Mouse (Mus musculus) kidney, postnatal 25 days (tissue): Measurements from ENCODE around the gene Aff3.

ENCODE experiments used
- DNase-seq, 2 experiments: peaks; one replicate each; pipeline ENCODE4 v3.0.0; 2021; ENCODE audit warnings: mixed read lengths in 2 of 2

The Aff3 gene

GRCm38 (mm10) chr1:38657606-38658005 is 7.1 kb downstream of the Aff3 start:
- DNase-seq = no peak

- DNase-seq = no peak
Observed at GRCm38 (mm10) chr1:38654981-38655540, 9.7 kb downstream of the Aff3 start.

DNA sequence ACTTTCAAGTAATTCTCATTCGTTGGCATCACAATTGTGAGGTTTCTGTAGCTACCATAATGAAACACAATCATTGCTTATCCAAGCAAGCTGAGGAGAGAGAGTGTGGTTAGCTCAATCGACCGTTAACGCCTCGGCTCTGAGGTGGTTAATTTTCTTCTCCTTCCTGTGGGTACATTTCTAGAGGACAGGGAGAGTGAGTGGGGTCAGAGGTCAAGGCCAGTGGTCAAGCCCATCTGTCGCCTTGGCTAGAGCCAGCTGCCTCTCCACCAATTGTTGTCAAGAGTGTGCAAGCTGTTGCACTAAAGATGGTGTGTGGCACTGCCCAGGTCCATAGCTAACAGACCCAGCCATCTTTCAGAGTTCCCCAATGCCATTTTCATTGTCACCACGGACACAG is 14.7 kb downstream of the Aff3 start:
- DNase-seq = no peak

- DNase-seq = no peak
Observed at GRCm38 (mm10) chr1:38649174-38649573, 15.6 kb downstream of the Aff3 start.

DNA sequence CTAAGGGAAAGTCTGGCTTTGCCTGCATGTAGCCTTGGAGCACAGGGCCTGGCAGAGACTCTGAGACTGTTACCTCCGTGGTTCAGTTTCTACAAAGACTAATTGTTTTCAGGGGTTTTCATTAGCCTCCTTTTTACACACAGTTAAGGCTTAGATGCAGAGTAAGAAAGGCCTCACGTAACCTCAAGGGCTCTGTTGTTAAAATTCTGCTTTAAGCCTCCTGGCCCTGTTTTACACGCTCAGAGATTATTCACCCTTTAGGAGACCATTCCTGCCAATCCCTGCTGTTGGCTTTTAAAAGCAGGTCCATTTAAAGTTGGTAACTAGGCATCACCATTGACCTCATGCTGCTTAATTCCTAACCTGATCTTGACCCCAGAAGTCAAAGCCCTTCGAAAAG is 22.5 kb downstream of the Aff3 start:
- DNase-seq = no peak

DNA sequence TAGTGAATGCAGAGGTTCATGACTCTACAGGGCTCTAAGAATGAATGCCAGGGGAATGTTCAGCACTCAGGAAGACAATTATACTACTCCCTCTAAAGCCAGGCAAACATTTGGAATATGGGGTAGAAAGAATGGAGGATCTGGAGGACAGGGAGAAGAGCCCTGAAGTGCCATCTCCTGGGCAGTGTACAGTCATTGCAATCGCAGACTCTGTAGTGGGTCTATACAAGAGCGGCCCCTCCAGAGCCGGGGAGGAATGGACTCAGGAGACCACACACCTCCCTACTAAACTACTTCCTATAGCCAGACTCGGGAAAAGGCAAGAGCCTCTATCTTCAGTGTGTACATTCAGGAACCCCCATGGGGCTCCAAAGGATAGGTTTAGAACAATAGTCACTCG is 25.1 kb downstream of the Aff3 start:
- no peak for DNase-seq

GRCm38 (mm10) chr1:38635596-38635995 is 29.2 kb downstream of the Aff3 start:
- no peak for DNase-seq

DNA sequence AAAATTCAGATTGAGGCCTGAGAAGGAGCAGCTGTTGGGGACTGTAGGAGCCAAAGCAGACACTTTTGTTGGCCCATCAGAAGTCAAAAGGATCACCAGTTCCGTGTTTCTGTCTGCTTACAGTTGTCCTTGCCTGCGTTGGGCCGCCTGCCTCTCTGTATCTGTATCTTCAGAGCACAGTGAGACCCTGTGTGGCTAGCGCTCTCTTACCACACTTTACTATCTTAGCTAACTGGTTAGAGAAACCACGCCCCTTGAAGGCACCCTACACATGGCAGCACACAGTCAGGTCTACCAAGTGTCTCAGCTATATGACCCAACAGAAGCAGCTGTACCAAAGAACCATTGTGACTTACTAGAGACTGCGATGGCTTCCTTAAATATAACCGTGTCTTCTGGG is 30.7 kb downstream of the Aff3 start:
- no peak for DNase-seq

DNA sequence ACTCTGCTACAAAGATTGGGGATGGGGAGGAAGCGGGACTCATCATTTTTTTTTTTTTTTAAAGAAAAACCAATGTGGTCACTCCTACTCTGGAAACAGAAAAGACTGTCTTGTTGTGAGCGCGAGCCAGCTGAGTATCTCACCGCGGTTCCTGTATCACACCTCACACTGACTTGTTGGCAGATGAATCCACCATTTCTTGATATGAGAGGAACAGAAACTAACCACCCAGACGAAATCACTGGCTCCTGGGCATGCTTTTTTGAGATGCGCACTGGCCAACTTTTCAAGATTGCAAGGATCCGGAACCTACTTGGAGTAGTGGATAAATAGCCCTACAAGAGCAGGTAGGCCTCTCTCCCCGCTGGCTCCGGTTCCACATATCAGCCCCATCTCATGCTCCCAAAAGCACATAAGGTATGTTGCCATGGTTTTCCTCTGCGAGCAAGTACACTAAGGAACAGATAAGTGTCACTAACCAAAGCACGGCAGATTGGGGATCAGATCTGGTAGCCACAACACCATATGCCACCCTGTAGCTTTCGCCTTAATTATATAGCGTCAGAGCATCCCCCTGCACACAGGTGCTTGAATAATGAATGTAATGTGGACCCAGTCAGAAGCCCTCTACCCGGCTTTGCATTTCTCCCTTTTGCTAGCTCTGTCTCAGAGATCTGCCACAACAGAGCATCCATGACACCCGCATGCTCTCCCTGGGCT is 32.1 kb downstream of the Aff3 start:
- no peak for DNase-seq

- no peak for DNase-seq
Observed at GRCm38 (mm10) chr1:38631501-38632279, 33.1 kb downstream of the Aff3 start.

GRCm38 (mm10) chr1:38628901-38629585 is 35.7 kb downstream of the Aff3 start:
- DNase-seq = peak in 1 of 2 experiments; percentile 43

GRCm38 (mm10) chr1:38628426-38628825 is 36.3 kb downstream of the Aff3 start:
- DNase-seq = no peak

DNA sequence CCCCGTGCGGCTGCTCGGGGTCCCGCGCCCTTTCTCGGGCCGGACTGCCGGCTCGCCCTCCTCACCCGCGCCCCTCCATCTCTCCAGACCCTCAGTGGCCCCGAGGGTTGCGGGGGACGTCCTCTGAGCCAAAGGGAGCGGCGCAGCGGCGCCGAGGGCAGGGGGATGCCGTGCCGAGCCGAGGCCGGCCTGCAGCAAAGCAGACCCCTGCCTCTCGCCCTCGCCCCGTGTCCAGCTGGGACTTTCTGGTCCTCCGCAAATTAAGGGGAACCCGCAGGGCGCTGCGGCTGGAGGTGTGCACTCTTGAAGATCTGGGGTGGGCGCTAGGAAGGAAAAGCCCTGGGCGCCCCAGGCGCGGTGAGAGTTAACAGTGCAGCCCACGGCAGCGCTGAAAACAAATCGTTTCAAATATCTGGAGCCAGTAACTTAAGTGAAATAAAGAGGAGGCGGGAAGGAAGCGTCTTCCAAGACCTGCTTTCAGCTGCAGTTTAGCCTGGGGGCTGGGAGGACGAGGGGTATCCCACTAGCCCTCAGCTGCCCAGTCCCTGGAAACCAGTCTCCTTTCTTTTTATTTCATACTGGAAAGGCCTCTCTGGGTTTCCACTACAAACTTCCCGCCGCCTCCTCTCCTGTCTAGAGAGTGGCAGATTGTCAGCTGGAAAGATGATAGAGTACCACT is 36.9 kb downstream of the Aff3 start:
- DNase-seq = no peak

GRCm38 (mm10) chr1:38626739-38627661 is 37.8 kb downstream of the Aff3 start:
- DNase-seq = peak; percentile 20 to 58

- no peak for DNase-seq
Observed at GRCm38 (mm10) chr1:38626388-38626738, 38.4 kb downstream of the Aff3 start.

- no peak for DNase-seq
Observed at GRCm38 (mm10) chr1:38621840-38622239, 42.9 kb downstream of the Aff3 start.

- no peak for DNase-seq
Observed at GRCm38 (mm10) chr1:38620401-38620800, 44.4 kb downstream of the Aff3 start.

GRCm38 (mm10) chr1:38606741-38607140 is 58.0 kb downstream of the Aff3 start:
- DNase-seq = no peak

DNA sequence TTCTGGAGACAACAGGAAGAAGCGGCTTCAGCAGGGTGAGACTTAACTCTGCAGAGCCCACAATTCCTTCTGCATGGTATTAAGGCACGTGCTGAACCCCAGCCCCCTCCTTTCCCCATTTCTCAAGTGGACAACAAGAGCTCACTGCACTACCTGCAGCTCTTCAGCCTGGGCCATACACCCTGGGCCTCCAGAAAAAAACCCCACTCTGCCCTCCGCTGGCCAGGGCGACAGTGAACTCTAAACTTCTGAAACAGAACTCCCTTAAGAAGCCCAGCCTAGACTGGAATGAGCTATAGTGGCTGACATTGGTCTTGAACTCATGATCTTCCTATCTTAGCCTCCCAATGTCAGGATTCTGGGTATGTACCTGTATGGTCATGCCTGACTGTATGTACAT is 59.3 kb downstream of the Aff3 start:
- DNase-seq = no peak

DNA sequence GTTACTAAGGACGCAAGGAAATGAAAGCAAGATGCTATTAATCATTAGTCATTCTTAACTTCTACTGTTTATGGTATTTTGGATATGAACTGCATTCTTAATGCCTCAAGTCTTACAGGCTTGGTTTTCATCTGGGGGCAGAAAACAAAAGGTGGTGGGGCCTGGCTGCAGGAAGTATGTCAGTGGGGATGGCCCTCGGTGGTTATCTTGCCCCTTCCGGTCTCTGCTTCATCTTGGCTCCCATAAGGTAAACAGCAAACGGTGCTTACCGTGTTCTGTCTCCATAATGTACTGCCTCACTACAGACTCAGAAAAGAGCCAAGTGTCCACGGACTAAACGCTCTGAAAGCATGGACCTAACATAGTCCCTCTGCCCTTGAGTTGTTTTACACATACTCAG is 60.1 kb downstream of the Aff3 start:
- no peak for DNase-seq

GRCm38 (mm10) chr1:38601802-38602508 is 62.8 kb downstream of the Aff3 start:
- DNase-seq = no peak
